Mouse (Mus musculus) right cerebral cortex, postnatal 10 days (tissue): Measurements from ENCODE around the gene Gm45753.
"Not testable (repeated sequence)": the region's sequence is repeated elsewhere in the genome, so short reads cannot be mapped to it uniquely, and the experiment has no call there.

ENCODE experiments used
- DNase-seq, 2 experiments: peaks; one replicate each; pipeline ENCODE4 v3.0.0; 2021; ENCODE audit warnings: low spot score in 2 of 2

Gm45753 gene

DNA sequence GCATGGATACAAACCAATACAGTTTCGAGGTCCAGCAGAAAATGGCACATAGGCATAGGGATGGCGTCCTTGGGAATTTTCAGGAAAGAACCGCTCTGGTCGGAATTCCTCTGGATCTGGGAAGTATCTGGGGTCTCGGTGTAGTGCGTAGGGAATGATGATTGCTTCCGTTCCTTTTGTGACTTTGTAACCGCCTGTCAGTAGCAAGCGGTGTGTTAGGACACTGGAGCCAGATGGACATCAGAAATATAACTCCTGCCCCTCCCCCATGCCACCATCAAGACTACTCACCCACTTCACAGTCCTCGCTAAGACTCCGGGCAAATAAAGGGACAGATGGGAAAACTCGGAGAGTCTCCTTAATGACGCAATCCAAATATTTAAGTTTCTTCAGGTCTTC lies at the start of gene Gm45753:
Gene Gm45753 (minus strand): TSS at position 101 of the 400 bp plus-strand sequence.
- no peak for DNase-seq

DNA sequence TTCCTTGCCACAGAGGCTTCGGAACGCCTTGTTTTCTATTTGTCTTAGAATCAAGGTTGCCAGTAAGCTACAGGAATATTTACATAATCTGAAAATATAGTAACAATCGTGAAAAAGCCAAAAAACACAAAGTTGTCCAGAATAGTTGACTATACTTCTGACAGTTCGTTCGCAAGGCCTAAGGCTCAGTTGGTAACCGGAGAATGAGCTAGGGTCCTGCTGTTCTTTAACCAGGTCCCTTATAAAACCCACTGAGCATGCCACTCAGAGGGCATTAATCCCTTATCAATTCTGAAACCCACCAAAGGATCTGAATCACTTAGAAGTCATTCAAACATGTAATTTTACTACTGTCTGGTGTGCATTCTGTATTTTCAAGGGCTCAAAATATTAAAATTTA lies 47.5 kb upstream of the Gm45753 start:
- no peak for DNase-seq

DNA sequence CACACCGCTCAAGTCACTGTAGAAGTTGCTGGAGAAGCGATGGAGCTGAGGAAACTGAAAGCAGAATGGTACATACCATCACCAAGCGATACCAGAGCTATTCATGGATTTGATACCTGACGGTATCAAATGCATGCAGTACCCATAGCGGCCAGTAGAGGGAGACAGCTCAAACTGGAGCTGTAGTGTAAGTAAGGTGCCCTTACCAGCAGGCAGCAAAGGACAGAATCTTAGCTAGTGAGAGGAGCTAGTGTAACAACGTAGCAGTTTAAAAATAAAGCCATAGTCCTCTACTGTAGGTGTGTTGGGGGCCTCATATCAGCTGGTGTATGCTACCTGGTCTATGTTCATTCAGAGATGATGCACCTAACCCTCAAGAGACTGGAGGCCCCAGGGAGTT lies 36.8 kb upstream of the Gm45753 start:
- DNase-seq, result peak; percentile 35 to 55

DNA sequence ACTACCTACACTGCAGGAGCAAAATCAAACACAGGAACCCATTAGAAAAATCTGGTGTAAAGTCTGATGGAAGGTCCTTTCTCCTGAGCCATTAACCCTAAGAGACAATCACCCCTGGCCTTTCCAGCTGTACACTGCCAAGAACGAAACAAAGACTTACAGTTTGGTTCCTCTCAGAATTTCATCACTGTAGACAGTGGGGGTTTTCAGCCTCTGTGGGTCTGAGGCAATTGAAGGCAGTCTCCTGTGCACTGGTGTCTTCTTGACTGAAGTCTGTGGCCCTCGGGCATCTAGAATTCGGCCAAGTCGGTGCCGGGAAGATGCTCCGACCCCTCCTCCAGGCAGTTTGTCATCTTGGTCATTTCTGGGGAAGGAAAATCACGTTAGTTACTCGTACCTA lies 36.0 kb upstream of the Gm45753 start:
- DNase-seq, result no peak

DNA sequence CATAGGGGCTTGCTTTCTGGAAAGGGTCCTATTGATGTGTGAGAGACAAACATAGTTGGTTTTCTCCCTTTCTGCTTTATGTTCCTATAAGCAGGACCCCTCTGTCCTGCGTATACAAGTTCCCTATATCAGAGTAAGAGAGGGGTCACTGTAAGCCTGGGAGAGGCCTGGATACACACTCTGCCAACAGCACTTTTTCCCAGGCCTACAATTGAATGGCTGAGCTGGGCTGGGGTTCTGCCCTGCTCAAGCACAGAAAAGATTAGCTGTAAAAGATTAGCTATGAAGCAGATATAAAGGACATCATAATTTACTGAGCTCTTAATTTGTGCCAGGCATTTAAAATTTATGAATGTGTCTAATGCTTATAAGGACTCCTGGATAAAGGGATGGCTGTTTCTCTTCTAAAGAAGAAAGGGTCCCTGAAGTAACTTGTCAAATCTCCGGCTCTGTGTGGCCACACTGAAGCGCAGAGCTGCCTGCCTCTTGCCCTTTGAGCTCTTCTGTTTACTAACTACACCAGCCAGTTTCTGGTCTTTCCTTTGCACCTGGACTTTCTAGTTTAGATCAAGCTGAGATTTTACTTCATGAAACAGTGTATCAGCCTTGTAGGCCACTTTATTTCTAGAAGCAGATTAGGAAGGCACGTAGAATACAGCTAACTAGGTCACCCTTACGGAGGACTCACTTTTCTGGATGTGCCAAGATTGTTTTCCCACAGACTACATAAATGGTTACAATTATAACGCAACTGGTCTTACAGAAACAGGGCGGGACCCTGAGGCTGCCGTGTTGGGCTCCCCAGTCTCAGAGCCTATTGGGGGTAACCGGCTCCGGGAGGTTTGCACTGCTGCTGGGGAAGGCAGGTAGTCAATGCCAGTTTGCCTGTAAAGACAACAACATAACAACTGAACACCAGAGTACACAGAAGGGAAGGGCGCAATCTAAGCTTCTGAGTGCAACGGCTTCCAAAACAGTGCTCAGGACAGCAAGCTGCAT lies 33.7 kb upstream of the Gm45753 start:
- no peak for DNase-seq

DNA sequence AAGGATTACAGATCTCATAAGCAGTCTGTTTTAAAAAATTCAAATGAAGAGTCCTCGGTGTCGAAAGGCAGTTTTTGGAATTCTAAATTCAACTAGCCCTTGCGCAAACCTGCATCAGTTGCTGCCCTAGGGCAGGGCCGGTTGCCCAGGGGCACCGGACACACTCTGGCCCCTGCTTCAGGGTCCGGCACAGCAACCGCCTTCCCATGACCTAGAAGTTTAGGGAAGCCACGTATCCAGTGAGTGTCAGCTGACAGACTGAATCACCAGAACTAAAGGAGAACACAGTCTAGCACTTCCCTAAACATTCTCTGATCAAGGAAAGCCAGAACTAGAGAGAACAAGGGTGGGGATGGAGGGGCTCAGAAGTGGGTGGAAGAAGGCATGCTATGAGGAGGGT lies 25.2 kb upstream of the Gm45753 start:
- DNase-seq, result no peak

DNA sequence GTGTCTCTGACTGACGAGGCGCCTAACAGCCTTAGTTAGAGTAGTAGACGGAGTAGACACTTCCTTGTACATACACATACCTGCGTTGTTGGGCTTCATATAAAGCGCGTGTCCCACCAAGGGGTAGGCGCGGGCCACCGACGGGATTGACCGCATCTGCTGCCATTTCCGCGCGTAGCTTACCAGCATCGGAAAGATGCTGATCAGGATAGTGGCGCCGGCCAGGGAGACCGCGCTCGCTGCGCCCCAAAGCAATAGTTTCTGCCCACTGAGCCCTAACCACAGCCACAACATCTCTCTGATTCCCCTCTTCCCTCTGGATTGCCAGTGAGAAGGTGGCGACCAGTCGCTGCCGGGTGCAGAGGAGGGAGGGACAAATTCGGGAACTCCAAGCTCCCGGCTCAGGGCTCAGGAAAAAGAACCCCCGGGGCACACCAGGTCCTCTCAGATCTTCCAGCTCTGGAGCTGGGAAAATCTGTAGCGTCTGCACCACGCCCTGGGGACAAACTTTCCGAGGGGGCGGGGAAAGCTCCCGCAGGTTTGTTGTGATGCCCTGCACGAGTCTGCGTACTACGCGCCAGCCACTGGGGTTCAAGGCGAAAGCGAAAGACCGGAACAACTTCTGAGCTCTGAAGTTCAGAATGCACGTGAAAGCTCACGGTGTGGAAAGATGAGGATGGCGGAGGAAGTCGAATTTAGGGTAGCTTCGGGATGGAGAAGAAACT lies 24.6 kb upstream of the Gm45753 start, which contains the start of gene Cyp4v3:
Gene Cyp4v3 (minus strand): TSS at position 532 of the 725 bp plus-strand sequence.
- peak; percentile 64 to 70 for DNase-seq

DNA sequence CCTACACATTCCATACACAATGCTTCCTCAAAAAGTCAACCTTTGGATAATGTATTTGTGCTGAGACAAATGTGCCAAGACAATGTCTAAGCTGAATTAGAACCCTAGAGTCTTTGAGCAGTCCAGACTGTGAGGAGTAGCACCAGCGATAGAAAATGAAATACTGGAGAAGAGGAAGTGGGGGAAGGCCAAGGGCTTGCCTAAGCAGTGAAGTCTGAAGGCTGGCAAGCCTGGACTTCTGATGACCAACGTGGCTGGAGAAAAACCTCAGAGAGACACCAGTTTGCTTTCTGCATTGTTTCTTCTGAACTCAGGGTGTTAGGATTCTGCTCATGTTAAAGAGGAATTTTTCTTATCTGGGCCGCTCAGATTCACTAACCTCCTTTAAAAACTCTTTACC lies 22.6 kb upstream of the Gm45753 start:
- DNase-seq, result no peak

DNA sequence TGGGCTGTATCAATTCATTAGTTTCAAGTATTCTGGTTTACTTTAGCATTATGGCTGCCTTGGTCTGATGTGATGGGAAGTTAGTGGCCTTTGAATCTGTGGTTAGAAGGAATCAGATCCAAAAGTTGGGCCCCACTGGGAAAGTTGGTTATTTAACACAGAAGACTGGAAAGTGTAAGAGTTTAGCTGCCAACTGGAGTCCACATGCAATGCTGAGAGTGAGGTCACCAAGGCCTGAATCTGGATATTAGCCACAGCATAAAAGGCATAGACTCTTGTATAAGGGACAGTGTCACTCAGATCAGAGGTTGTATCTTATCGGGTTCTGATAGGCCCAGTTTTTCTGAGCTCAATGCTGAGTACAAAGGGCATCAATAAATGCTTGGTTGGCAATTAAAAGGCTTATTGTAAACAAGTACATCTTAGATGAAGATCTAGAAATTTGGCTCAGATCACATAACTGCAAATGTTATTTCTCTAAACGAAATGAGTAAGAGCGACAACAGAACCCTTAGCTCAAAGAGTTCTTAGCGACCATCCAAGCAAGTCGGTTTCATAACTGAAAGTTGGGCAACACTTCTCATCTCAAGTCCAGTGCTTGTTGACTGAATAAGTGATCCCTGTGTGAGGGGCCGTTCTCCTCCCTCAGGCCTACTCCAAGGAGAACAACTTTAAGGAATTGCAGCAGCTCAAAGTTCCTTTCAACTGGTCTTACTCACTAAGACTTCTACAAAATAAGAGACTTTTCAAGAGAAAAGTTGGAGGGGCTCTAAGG lies 21.1 kb upstream of the Gm45753 start:
- no peak for DNase-seq

DNA sequence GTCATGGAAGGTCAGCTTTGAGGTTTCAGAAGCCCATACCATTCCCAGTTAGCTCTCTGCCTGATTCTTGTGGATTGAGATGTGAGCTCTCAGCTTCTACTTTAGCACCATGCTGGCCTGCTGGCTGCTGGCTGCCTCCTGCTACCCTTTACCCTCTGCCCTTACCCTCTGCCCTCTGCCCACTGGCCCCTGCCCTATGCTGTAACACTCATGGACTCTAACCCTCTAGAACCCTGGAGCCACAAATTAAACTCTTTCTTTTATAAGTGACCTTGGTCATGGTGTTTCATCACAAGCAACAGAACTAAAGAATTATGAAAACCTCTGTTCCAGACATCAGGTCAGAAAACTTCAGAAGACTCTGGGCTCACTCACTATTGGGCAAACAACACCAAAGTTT lies 18.8 kb upstream of the Gm45753 start:
- not testable (repeated sequence) for DNase-seq

DNA sequence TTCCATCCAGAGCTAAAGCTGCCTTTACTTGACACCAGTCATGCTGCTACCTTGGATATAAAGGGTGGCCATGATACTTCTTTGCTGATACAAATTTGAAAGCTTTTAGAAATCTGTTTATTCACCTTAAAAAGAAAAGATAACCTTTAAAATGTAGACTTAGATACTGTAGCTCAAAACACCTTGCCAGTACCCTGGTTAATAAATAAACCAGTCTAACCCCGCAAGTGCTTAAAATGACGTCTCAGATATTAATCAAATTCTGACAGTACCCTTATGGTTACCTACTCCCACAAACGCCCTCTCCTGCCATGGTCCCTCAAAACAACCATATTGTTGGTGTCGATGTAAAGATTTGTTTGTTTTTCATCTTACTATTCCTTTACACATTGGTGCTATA lies 15.9 kb upstream of the Gm45753 start:
- DNase-seq, result no peak

DNA sequence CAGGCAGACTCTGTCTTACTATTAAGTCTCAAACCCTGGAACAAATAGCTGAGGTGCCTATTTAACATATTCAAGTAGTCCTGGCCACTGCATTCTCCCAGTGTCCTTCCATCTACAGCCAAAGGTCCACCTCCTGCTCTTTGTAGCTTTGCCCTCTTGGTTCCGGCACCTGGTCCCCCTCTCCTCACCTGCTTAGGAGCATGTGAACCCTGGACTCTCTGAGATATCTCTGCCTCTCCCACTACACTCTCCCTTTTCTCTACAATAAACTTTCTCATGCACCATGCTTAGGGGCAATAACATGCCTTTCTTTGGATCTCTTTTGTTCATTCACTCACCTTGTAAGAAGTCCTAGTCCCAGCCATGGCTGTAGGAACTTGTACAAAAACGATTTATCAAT lies 13.1 kb upstream of the Gm45753 start:
- no peak for DNase-seq

DNA sequence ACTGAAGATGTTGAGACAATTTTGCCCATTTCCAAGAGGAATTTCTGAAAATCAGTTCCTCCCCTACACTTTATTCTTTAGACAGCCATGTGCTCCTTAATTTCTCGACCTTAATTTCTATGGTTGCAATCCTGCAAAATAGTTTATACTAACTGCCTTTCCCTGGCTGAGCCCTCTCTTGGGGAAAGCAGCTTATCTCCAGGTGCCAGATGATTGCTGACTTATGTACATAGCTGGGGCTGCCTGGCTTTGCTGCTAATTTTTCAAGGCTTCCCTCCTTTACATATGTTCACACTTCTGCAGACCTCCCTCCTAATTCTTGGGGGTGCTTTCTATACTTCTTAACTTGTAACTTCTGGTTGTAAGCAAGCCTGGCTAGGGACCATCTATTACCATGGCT lies 12.7 kb upstream of the Gm45753 start:
- no peak for DNase-seq

DNA sequence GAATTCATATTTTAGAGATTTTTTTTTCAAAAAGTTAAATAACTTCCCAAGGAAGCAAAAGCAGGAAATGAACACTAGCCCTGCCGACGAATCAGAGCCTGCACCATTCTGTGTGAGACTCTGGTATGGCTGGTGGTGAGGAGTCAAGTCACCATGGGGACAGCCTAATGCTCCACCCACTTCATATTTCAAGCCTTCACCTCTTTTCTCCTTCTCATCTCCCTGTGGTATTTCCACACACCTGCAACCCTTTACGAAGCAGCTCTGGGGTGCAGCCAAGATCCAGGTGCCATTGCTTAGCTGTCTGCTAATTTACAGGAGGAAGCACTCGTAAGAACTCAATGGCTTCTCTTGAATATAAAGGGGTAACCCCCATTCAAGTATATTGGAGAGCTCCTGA lies 2.7 kb upstream of the Gm45753 start:
- no peak for DNase-seq

DNA sequence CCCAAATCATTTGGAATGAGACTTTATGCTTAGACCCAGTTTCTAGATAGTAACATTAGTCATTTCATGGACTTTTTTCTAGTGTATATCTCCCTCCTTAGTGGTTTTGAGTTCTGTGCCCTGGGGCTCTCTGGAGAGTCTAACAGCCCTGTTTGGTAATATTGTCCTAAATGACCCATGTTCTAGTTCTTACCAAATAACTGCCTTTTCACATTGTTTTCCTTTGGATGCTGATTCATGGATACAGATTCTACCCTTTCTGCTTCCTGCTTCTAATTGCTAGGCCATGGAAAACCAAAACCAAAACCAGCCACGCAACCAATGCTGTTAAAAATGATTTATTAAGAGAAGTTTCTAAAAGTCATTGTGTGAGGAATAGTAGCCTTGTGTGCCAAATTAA lies 2.8 kb downstream of the Gm45753 start:
- DNase-seq, result no peak

DNA sequence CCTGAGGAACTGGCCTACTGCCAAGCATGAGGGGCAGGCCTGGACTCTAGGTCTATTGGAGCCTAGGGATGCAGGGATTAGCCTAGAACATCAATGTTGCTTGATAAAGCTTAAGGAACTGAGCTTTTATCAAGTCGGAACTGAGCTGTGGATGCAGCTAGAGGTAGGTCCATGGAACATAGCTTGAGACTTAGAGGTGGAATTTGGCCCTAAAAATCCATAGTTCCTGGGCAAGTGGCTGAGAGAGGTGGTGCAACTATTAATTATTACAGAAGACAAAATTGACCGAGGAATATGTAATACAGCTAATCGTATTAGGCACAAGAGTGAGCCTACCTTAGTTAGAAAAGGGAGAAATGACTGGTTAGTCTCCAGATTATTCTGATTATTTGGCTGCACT lies 3.9 kb downstream of the Gm45753 start:
- DNase-seq, result no peak

DNA sequence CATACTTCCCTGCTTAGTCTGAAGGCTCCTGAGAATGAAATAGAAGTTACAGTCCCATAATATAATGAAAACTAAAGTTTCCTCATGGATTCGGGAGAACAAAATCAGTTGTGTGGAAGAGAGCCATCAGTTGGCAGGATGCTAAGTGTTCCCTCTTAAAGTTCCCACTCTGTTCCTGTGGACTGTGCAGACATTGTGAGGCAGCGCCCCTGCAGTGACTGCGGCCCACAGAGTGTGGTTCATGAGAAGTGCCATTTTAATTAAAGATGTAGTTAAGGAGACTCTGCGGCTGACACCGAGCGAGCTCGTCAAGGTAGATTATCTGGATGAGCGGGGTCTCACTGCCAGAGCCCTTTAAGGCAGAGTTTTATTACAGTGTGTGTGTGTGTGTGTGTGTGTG lies 5.9 kb downstream of the Gm45753 start:
- DNase-seq, result no peak

DNA sequence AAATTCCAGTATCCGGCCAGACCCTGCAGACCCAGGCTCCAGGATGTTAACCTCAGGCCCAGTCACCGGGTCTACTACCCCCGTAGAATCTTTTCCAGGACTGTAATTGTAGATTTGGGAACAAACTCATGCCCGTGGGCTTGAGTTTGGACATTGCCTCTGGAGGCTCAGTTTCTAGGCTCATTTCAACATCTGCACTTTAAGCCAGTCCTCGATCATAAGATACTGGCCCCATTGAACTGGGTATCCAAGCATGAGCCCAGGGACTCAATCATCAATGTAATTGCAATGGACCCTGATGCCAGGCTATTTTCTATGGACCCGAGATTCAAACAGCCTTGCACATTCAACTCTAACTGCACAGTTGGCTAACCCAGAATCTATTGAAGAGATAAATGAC lies 13.0 kb downstream of the Gm45753 start:
- DNase-seq, result no peak

DNA sequence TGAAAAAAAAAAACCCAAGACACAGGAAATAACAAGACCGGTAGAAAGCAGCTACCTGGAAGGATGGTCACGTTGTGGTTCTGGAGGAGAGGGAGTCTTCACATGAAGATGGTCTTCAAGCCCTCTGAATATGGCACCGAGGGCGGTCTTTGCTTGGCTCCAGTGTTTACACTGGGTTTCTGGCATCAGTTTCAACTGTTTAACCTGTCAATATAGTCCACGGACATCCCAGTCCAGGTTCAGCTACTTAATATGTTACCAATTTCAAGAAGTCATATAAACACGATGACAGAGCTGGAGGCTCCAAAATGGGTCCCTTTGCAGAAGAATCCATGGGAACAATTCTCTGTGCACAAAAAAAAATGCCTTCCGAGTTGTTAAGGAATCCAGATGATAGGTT lies 13.6 kb downstream of the Gm45753 start, which contains the start of gene Klkb1:
Gene Klkb1 (minus strand): TSS at position 173 of the 400 bp plus-strand sequence.
- no peak for DNase-seq

DNA sequence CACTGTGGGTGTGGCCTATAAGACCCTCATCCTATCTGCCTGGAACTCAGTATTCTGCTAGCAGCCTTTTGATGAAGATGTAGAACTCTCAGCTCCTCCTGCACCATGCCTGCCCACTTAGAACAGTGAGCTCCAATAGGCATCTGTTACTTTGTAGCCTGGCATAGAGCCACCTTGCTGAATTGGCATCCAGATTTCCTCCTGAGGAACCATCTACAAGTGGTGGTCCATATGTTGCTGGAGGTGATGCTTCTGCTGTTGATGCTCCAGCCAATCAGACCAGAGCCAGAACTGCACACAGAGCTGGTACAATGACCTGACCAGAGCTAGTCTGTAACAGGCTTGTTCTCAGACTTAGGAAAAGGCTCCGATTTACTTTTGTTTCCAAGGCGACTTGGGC lies 16.5 kb downstream of the Gm45753 start:
- DNase-seq, result peak; percentile 53 to 70

DNA sequence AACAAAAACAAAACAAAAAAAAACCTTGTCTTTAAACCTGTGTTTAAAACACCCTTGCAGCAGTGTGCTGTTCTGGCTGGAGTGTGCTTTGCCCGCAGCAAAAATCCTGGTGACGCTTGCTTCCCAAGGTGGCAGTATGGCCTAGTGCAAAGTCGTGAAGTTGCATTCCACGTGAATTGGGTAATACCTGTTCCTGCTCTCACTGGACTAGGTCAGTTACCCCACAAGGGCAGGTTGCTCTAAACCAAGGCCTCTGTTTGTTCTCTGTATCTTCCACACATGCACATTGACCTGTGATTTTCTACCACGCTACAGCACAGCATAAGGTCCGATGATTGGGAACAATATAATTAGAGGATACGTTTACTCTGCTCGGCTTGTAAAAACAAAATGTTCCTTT lies 26.6 kb downstream of the Gm45753 start:
- DNase-seq, result no peak

DNA sequence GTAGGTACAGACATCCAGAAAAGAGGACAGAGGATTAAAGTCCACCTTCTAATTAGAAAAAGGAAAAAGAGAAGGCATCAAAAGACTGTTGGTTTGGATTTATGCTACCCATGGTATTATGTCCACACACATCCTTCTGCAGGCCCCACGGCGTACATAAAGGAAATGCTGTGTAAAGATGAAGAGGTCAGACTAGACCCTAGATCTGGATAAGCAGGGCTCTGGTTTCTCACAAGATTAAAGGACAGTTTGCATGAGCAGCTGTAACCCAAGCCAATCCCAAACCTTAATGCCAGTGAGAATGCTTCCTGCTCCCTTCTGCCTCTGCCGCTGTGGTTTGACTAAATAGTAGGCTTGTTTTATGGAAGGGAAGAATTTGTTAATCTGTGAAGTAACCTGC lies 30.8 kb downstream of the Gm45753 start:
- no peak for DNase-seq
